Mouse (Mus musculus) heart, embryonic 11.5 days (tissue): ENCODE data around the gene Mphosph10. TPM values are rescaled to one million over a fixed set of nuclear protein-coding genes. Genes with fewer than 3 reads are reported as not detected.

Source experiments
- ATAC-seq: fragments of 200-750 bp; cut with Nextera tagmentation; replicated peaks from 2 replicates; pipeline ENCODE4 v1.8.0; 2017; ENCODE audit warnings: moderate library complexity; ENCODE audit not compliant: insufficient number of reproducible peaks, low FRiP score, low TSS enrichment
- H3K27ac ChIP-seq: fragments of 300-500 bp; sonication (generic); 2 replicates; pipeline ENCODE4 v1.5.1; 2014; ENCODE audit warnings: mild to moderate bottlenecking, low read depth, low read length
- H3K27me3 ChIP-seq: fragments of 300-500 bp; sonication (generic); 2 replicates; pipeline ENCODE4 v1.6.1; 2014; ENCODE audit warnings: mild to moderate bottlenecking, low read length, mixed read lengths; ENCODE audit not compliant: control insufficient read depth, insufficient read depth
- H3K36me3 ChIP-seq: fragments of 300-500 bp; sonication (generic); 2 replicates; pipeline ENCODE4 v1.6.1; 2014; ENCODE audit warnings: mild to moderate bottlenecking, low read length, moderate library complexity, mixed read lengths; ENCODE audit not compliant: control insufficient read depth, insufficient read depth
- H3K4me1 ChIP-seq: fragments of 300-500 bp; sonication (generic); 2 replicates; pipeline ENCODE4 v1.6.1; 2014; ENCODE audit warnings: low read length; ENCODE audit not compliant: control insufficient read depth, insufficient read depth
- H3K4me2 ChIP-seq: fragments of 300-500 bp; sonication (generic); 2 replicates; pipeline ENCODE4 v1.6.1; 2014; ENCODE audit warnings: mild to moderate bottlenecking, moderate library complexity
- H3K4me3 ChIP-seq: fragments of 300-500 bp; sonication (generic); 2 replicates; pipeline ENCODE4 v1.5.1; 2014; ENCODE audit warnings: low read depth, low read length
- H3K9ac ChIP-seq: fragments of 300-500 bp; sonication (generic); 2 replicates; pipeline ENCODE4 v1.6.1; 2014; ENCODE audit warnings: mild to moderate bottlenecking, low read depth, low read length, moderate library complexity
- H3K9me3 ChIP-seq: fragments of 300-500 bp; sonication (generic); replicated peaks from 2 replicates; pipeline ENCODE4 v1.6.1; 2016; ENCODE audit warnings: low read length; ENCODE audit not compliant: control insufficient read depth
- WGBS: fragments of 180-500 bp; shearing (Covaris S2); extraction: QIAGEN DNeasy Blood & Tissue Kit; methylation state at CpG from one replicate; pipeline ENCODE4 v1.1.7; 2014; ENCODE audit not compliant: insufficient replicate concordance; 5-methylcytosine and 5-hydroxymethylcytosine counted together
- polyA plus RNA-seq: library from polyadenylated mRNA; unstranded; fragments of >200 nt; fragmentation: Nextera tagmentation; extraction: Ambion mirVana; gene quantifications from 2 replicates; pipeline ENCODE4 v1.2.1, GENCODE M21; 2014

Gene Mphosph10
- polyA plus RNA-seq, 1 experiment from 2014 or later: 31.2 TPM

DNA sequence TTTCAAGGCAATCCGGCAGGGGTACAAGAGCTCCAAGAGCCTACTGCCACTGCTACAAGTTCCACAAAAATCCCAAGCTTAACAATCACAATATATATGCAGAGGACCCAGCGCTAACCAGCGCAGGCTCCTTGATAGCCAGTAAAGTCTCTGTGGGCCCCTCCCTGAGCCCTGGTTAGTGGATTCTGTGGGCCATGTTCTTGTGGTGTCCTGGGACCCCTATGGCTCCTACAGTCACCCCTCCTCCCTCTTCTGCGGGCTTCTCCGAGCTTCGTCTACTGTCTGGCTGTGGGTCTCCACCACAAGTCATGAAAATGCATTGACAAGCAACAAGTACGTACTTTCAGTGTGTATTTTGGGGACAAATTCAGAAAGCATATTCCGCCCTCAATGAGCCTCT is 589 bp downstream of the Mphosph10 start:
- Histone ChIP-seq H3K4me1 (peaks cover 4% of the 10 kb centered on the region), H3K27me3 (no peaks in the 10 kb centered on the region), H3K36me3 (peaks cover 15% of the 10 kb centered on the region; the same call in 1 of the 2 replicates), H3K4me3 (peak overlapping the region; percentile 85), H3K27ac (0 out of 2 replicates have a peak overlapping the region, but pooled peaks have one; percentile 46), H3K9me3 (no peaks in the 10 kb centered on the region), H3K9ac (peak overlapping the region; percentile 87), H3K4me2 (peak overlapping the region; percentile 98)
- WGBS: 5% methylated on average over 8 of the region's 8 CpGs
- no peak for ATAC-seq

GRCm38 (mm10) chr7:64373830-64374562 is 18.1 kb downstream of the Mphosph10 start, which contains the start of gene Fan1:
Fan1 (minus strand) TSS chr7:64374095.
- Histone ChIP-seq H3K9ac (peak within 1 kb of the TSS; percentile 86), H3K27me3 (no peaks in the 10 kb centered on the region), H3K9me3 (no peaks in the 10 kb centered on the region), H3K4me3 (peak within 1 kb of the TSS; percentile 67), H3K4me2 (peak within 1 kb of the TSS; percentile 66), H3K27ac (peak within 1 kb of the TSS; percentile 95), H3K36me3 (peaks cover 21% of the 10 kb centered on the region), H3K4me1 (0 out of 2 replicates have a peak, but pooled peaks cover 3% of the 10 kb centered on the region)
- WGBS: 4% methylated on average over 27 of the region's 27 CpGs
- ATAC-seq: peak; percentile 89

GRCm38 (mm10) chr7:64373147-64373829 is 18.8 kb downstream of the Mphosph10 start:
- peaks cover 19% of the 10 kb centered on the region for H3K36me3 ChIP-seq
- H3K4me3 ChIP-seq: peak overlapping the region; percentile 67
- no peak for ATAC-seq
- H3K27me3 ChIP-seq: no peaks in the 10 kb centered on the region
- 15% methylated on average over 18 of the region's 18 CpGs for WGBS
- H3K9ac ChIP-seq: peak overlapping the region; percentile 86
- H3K27ac ChIP-seq: peak overlapping the region; percentile 95
- H3K9me3 ChIP-seq: no peaks in the 10 kb centered on the region
- 0 out of 2 replicates have a peak, but pooled peaks cover 3% of the 10 kb centered on the region for H3K4me1 ChIP-seq
- H3K4me2 ChIP-seq: peak overlapping the region; percentile 66

GRCm38 (mm10) chr7:64371940-64372878 is 19.9 kb downstream of the Mphosph10 start:
- Histone ChIP-seq H3K4me2 (no peak overlapping the region; the same call in 1 of the 2 replicates), H3K9me3 (no peaks in the 10 kb centered on the region), H3K27me3 (no peaks in the 10 kb centered on the region), H3K9ac (no peak overlapping the region), H3K4me1 (0 out of 2 replicates have a peak, but pooled peaks cover 3% of the 10 kb centered on the region), H3K36me3 (peaks cover 12% of the 10 kb centered on the region), H3K27ac (no peak overlapping the region), H3K4me3 (no peak overlapping the region)
- no peak for ATAC-seq
- 89% methylated on average over 23 of the region's 23 CpGs for WGBS

DNA sequence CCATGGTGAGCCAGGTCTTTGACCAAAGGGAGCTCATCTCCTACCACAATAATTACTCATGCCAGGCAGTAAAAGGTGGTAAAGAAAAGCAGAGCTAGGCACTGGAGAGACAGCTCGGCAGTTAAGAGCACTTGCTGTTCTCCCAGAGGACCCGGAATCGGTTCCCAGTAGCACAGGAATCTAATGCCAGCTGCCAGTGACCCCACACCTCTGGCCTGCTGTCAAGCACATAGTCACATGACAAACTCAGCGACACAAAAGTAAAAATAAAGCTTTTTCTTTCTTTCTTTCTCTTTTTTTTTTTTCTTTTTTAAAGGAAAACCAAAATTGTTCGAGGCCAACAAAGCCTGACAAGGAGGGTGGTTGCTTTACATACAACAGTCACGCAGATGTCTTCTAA is 22.2 kb downstream of the Mphosph10 start:
- H3K36me3 ChIP-seq: 0 out of 2 replicates have a peak, but pooled peaks cover 4% of the 10 kb centered on the region
- WGBS: 86% methylated on average over 6 of the region's 6 CpGs

GRCm38 (mm10) chr7:64365863-64366262 is 26.2 kb downstream of the Mphosph10 start:
- no peak for ATAC-seq
- Histone ChIP-seq H3K4me3 (no peak overlapping the region), H3K9ac (no peak overlapping the region), H3K36me3 (peaks cover 22% of the 10 kb centered on the region), H3K4me2 (no peak overlapping the region), H3K27me3 (no peaks in the 10 kb centered on the region), H3K27ac (no peak overlapping the region), H3K4me1 (no peaks in the 10 kb centered on the region), H3K9me3 (no peaks in the 10 kb centered on the region)
- 88% methylated on average over 5 of the region's 5 CpGs for WGBS

More for the DNA sequence above, 22.2 kb downstream of the Mphosph10 start:
- no peaks in the 10 kb centered on the region for H3K9me3 ChIP-seq
- no peak overlapping the region for H3K9ac ChIP-seq
- ATAC-seq: no peak
- H3K27me3 ChIP-seq: no peaks in the 10 kb centered on the region
- 0 out of 2 replicates have a peak, but pooled peaks cover 3% of the 10 kb centered on the region for H3K4me1 ChIP-seq
- no peak overlapping the region for H3K4me2 ChIP-seq
- H3K4me3 ChIP-seq: no peak overlapping the region
- no peak overlapping the region for H3K27ac ChIP-seq

DNA sequence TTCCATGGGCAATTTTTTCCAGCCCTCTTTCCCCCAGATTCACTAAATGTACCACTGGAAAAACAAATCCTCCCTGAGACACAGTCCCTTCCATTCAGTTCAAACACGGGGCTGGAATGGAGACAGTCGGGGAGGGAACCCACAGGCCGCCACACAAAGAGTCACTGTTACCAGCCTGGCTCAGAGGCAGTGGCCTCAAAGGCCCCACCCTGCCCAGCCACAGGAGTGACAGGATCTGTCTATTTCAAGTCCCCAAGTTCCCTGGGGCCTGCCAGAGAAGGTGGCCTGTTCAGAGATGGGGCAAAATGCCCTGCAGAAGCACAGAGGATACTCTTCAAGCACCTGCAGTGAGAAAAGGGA is 31.5 kb downstream of the Mphosph10 start:
- Histone ChIP-seq H3K27ac (no peak overlapping the region), H3K27me3 (no peaks in the 10 kb centered on the region), H3K4me1 (no peaks in the 10 kb centered on the region), H3K36me3 (peaks cover 20% of the 10 kb centered on the region), H3K4me2 (no peak overlapping the region), H3K9ac (no peak overlapping the region), H3K9me3 (no peaks in the 10 kb centered on the region), H3K4me3 (no peak overlapping the region)
- 58% methylated on average over 3 of the region's 3 CpGs for WGBS
- ATAC-seq: no peak

DNA sequence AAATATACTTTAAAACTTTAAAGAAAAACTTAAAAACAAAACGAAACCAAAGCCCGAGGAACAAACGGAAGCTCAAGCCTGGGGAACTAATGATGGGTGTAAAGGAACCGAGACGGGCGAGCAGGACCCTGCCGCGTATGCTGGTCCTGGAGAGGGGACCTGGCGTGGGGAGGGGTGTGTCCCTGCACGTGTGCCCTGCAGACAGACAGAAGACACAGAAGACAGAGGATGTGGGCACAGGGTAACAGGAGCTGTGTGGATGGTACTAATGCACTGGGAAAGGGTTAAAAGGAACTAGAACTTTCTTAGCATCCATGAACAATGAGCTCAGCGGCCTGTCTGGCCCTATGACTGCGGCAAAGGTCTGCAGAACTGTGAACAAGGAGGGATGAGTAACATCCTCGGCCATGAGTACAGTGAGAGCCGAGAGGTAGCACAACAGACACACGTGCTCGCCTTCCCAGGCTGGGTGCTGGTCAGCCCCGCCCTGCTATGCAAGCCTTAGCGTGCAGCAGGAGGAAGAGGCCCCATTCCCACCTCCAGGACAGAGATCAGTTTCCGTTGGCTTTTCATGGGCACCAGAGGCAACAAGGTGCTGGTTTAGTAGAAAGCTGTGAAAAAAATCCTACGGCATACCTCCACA is 32.0 kb downstream of the Mphosph10 start:
- Histone ChIP-seq H3K4me3 (no peak overlapping the region), H3K27me3 (no peaks in the 10 kb centered on the region), H3K27ac (no peak overlapping the region), H3K9me3 (no peaks in the 10 kb centered on the region), H3K4me1 (no peaks in the 10 kb centered on the region), H3K9ac (no peak overlapping the region), H3K36me3 (peaks cover 20% of the 10 kb centered on the region), H3K4me2 (no peak overlapping the region)
- ATAC-seq: no peak
- WGBS: 83% methylated on average over 20 of the region's 20 CpGs
